Mouse (Mus musculus) spleen, adult 2 months (tissue): Measurements from ENCODE around the gene Ethe1.

Experiments
- CTCF ChIP-seq: fragments of 200-500 bp; IDR thresholded peaks from 2 replicates; pipeline ENCODE4 v1.5.1; 2011; ENCODE audit warnings: mild to moderate bottlenecking, inconsistent platforms; ENCODE audit not compliant: insufficient read depth, insufficient read length, insufficient replicate concordance; ENCODE audit errors: extremely low read depth
- POLR2A ChIP-seq: fragments of 200-500 bp; IDR thresholded peaks from 2 replicates; pipeline ENCODE4 v1.6.1; 2011; ENCODE audit warnings: low read depth, low read length, inconsistent platforms

DNA sequence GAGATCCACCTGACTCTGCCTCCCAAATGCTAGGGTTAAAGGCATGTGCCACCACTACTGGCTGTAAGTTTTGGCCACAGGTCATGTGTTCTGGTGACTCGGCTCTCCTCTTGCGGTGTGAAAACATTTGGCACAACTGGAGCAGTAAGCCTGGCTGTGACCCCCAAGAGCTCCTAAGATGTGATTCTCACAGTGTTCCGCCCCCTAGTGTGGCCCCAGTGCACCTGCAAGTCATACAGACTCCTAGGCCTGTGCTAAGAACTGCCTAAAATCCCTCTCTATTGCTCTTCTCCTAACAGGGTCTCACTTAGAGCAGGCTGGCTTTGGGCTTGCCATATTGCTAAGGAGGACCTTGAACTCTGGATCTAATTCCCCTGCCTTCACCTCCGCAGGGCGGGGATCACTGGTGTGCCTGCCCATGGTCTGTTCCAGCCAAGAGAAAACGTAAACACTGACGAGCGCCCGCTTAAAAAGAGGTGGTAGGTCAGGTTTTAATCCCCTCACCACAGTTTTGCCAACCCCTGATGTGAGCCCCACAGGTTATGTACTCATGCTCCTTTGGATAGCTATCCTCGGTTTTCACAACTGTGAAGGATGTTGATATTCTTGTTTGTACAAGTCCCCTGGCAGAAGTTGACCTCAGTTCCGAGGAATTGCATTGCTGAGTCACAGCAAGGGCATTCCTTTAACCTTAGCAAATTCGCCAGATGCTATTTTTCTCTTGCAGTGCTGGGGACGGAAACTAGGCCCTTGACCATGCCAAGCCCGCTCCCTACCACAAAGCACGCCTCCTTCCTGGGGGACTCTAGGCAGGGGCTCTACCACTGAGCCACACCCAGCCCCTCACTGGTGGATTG is 12.1 kb downstream of the Ethe1 start:
- TF ChIP-seq CTCF (no peak; the same call in 1 of the 2 replicates), POLR2A (no peak)
